Mouse (Mus musculus) cerebellum, adult 9-11 months (tissue): ENCODE data around the gene Zeb2.

ENCODE experiments used
- DNase-seq: peaks from one replicate; pipeline ENCODE4 v3.0.0; 2022

The Zeb2 gene

DNA sequence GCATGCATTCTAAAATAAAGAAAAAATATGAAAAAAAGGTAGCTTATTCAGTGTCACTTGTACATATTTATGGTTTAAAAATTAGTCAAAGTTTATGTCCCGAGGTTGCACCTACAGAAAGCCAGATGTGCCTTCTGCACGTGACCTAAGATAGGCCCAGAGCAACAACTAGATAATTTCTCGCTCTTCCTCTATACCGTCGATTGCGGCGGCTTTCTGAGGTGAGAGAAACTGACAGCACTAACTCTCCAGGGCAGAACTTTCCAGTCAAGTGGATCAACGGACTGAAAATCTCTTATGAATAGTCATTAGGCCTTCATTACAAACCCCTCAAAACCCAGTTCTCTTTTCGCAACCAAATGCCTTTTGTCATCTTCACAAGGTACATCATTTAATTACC is 59.0 kb downstream of the Zeb2 start:
- DNase-seq = no peak

- no peak for DNase-seq
Observed at GRCm38 (mm10) chr2:45056856-45057562, 60.2 kb downstream of the Zeb2 start.

DNA sequence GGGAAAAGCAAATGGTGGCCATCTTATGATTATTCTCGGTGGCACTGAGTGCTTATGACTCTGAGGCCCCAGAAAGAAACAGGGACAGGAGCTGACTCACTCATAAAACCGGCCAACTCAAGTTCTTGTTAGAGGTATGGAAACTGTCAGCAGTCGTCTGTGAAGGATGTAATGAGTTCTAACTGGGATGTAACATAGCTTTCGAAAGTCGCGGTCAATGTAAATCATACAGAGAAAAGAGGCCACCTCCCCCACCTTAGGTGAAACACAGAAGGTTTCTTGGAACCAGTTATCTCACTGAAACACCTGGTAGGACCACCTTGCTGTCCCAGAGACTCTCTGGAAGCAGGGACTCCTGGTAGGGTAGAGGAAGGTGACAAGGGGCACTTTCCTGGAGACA is 61.3 kb downstream of the Zeb2 start:
- DNase-seq = no peak

GRCm38 (mm10) chr2:45055034-45055615 is 62.1 kb downstream of the Zeb2 start:
- no peak for DNase-seq

DNA sequence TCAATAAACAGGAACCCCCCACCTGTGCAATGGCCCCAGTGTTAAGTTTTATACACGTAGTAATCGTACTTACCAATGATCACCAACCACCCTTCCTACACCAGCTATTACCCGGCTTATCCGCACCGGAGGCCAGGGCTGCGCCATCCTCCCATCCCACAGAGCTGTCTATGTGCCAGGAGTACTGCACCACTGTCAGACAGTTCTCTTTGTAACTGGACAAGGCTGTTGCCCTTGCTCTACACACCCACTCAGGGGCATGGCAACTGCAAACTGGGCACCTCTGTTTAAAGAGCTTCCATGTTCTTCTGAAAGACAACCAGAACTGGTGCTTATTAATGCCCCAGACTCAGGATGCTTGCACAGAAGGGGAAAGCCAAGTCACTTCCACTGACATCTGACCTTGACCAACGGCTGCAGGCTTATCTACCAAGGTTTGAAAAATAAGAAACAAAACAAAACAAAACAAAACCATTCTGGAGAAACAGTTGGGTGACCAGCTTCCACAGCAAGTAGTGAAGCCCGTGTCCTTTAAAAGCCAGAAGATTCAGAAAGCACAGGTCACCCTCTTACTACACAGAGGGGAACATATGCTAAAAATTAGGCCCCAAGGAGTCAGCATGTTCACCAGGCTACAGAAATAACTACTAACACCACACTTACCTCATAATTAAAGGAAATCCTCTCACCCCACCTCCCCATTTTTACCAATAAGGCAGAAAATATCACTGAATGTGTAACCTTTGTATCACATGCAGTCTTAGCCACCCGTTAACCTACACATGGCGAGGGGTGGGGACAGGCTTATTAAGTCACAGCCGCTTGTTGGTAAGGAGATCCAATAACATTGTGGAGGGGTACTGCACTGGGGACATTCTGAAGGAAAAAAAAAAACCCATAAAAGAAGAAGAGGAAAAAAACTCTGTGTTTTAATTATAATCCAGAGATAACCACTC is 62.8 kb downstream of the Zeb2 start:
- DNase-seq = no peak

DNA sequence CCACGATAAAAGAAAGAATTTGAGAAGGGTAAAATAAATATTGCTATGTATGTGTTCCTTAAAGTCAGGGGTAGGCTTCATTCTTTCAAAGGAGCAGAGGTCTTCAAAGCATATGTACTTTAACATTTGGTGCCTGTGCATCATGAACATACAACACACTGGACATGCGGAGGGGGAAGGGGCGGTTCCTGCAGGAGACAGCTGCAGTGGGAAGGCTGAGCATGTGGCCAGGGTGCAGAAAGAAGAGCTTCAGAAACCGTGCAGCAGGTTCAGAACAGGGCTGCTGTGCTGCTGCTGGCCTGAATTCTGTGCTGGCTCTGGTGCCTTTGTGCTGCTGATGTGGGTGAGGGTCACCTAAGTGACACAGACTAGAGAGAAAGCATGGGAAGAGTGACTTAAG is 64.6 kb downstream of the Zeb2 start:
- DNase-seq = no peak

- no peak for DNase-seq
Observed at GRCm38 (mm10) chr2:45051321-45051720, 65.9 kb downstream of the Zeb2 start.

DNA sequence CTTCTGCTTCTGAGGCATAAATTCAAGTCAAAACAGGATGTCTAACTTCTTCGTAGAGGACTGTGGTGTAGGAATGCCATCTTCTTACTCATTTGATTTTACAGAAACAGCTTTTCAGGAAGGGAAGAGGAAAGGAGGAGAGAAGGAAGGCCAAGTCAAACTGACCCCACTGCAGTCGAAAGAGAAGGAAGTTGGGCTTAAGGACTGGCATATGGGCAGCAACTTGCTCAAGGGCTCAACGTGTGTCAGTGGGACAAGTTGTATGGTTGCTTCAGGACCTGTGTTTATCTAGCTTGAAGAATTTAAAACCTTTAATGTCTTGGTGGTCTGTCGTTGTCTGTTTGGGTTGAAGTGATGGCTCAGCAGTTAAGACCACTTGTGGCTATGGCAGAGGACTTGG is 67.3 kb downstream of the Zeb2 start:
- no peak for DNase-seq

- no peak for DNase-seq
Observed at GRCm38 (mm10) chr2:45049279-45049678, 67.9 kb downstream of the Zeb2 start.

DNA sequence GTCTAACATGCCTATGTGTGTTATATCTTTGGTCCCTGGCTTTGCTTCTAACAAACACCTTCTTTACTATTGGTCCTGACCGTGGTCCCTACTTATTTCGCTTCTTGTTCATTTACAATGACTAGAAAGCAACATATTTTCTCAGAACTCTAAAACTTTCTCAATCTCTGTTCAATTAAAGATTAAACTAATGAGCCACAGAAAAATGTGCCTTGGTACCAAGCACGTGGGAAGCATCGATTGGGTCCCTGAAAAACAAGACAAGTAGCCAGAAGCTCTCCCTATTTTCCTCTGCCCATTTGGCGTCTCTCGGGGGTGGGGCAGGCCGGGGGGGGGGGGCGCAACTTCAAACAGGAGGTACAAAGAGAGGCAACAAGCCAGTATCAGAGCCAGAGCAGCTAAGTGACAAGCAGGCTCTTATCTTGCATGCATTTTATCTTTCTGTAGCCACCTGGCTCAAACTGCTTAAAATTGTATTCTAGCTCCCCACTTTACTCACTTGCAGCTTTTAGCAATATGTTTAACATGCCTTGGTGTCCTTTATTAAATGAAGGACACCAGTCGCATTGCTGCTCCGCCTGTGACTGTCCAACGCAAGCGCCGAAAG is 76.4 kb downstream of the Zeb2 start:
- DNase-seq = no peak

GRCm38 (mm10) chr2:45039503-45039902 is 77.7 kb downstream of the Zeb2 start:
- DNase-seq = no peak

- no peak for DNase-seq
Observed at GRCm38 (mm10) chr2:45028091-45028638, 89.0 kb downstream of the Zeb2 start.

GRCm38 (mm10) chr2:45017186-45017800 is 99.9 kb downstream of the Zeb2 start:
- DNase-seq = no peak

DNA sequence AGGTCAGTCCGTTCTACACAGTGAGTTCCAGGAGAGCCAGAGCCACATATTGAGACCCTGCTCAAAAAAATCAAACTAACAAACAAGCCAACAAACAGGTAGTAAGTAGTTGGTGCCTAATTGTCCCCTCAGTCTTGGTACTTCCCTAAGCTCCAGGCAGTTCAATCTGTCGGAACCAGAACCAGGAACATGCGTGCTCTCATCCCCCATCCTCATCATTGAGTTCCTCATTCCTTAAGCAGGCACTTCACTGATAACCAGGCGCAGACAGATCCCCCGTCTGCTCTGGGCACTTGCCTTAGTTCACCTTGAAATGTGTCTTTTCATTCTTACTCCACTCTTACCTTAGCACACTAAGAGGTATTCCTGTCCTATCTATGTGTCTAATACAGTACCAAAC is 103.9 kb downstream of the Zeb2 start:
- DNase-seq = no peak

- DNase-seq = no peak
Observed at GRCm38 (mm10) chr2:45012676-45013075, 104.5 kb downstream of the Zeb2 start.

- DNase-seq = no peak
Observed at GRCm38 (mm10) chr2:45010701-45011100, 106.5 kb downstream of the Zeb2 start.

DNA sequence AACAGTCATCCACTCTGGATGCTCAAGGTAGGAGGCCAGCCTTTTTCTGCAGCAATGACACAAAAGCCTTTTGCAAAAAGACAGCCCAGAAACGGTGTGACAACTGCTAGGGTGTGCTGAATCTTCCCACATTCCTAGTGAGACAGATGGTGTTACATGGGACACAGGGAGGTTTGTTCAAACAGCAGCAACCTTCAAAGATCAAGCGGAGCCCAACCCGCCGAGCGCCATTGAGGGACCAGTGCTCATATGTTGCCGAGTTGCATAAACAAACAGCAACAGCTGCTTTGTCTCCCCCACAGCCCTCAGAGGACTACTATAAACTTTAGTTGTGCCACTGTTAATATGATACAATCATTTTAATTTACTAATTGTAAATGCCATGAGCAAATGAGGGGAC is 117.3 kb downstream of the Zeb2 start:
- DNase-seq = no peak

GRCm38 (mm10) chr2:44998710-44999109 is 118.5 kb downstream of the Zeb2 start:
- no peak for DNase-seq

- DNase-seq = no peak
Observed at GRCm38 (mm10) chr2:44981646-44982045, 135.5 kb downstream of the Zeb2 start.

GRCm38 (mm10) chr2:44979042-44979721 is 138.0 kb downstream of the Zeb2 start:
- no peak for DNase-seq

DNA sequence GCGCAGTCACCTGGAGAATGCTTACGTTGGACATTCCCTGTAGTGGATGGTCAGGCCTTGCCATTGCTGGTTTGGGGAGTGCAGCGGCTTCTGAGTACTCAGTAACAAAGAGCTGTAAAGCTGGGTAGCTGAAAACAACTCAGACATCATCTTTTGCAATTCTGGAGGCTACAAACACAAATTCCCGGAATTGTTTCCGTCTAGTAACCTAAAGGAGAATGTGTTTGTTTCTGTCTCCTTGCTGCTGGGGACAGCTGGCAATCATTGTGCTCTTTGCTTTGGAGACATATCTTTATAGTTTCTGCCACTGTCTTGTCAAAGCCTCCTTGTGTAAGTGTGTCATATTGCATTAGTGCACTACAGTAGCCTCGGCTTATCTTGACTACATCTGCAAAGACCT is 139.2 kb downstream of the Zeb2 start:
- DNase-seq = no peak

DNA sequence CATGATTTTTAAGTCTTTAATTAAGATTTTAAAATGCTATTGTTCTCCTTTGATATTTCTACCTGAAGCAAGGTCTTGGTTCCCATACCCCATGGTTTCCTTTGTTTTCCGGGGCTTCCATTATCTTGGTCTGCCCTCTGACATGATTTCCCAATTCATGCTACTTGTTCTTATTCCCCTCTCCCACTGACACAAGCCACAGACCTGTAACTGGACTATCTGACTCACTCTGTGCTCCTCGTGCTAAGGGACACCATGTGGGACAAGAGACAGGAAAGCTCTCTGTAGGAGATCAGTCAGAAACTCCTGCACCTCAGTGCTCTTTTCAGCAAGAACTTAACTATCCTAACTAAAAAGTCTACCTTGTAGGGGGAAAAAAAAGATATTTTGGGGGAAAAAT is 139.6 kb downstream of the Zeb2 start:
- DNase-seq = no peak
